Mouse (Mus musculus): ENCODE measurements at regions not wholly inside any gene's neighbourhood (a gene's known extent, or its start where the extent isn't known, plus 50 kb on each side); places are given as distances from the start of the nearest gene placed in this dataset.

GRCm38 (mm10) chr13:31303194-31303593 is 252.7 kb upstream of the Foxq1 start:
- DNase-seq (ENCODE audit: low read depth in 3 of 3, low spot score in 3 of 3) (no peak), ATAC-seq (ENCODE audit: insufficient read depth) (no peak)
- H3K36me3 ChIP-seq (replicated peaks; ENCODE audit: control insufficient read depth, insufficient read depth, low read depth): no peaks in the 10 kb centered on the region
- no peak overlapping the region for H3K9ac ChIP-seq (replicated peaks)
- no peaks in the 10 kb centered on the region for H3K27me3 ChIP-seq (ENCODE audit: control insufficient read depth, insufficient read depth, low read length)
- no peak overlapping the region for H3K4me3 ChIP-seq (ENCODE audit: insufficient read depth in 1 of 2, low read depth in 2 of 2, low read length in 2 of 2)
- H3K4me1 ChIP-seq (replicated peaks; ENCODE audit: control insufficient read depth in 2 of 2, insufficient read depth in 2 of 2, low read length in 1 of 2): no peaks in the 10 kb centered on the region
- no peaks in the 10 kb centered on the region for H3K9me3 ChIP-seq (ENCODE audit: control insufficient read depth, low read length)
- no peak overlapping the region for H3K27ac ChIP-seq
- no peak overlapping the region for H3K4me2 ChIP-seq (ENCODE audit: low read depth)
- TF ChIP-seq EP300 (IDR thresholded peaks at IDR 0.05; ENCODE audit: low read depth) (no peak), CTCF (IDR thresholded peaks at IDR 0.05; ENCODE audit: low read depth) (no peak)
- 53% methylated on average over 5 of the region's 5 CpGs for WGBS (ENCODE audit: insufficient replicate concordance)

DNA sequence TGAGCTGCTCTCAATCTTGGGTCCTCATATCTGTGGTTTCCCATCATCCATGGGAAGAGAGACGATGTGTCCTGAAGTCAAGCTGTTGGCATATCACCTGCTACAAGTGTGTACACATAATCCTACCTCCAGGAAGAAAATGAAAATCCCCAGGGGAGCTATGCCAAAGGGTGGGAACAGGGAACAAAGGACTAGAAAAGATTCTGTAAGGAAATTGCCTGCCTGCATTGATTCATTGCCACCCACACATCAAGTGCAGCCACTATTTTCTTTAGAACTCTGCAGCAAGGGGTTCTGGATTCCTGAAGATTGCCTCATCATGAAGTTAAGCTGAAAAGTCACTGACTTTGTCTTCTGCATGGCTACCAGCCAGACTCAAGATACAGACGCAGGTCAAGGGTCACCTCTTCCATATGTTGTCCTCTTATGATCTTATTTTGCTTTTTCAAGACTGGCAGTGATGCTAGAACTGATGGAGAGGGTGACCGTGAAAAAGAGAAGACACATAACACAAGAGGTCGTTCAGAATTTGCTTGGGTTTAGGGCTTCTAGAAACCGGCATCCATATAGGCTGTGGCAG is 251.6 kb upstream of the Foxq1 start:
- Histone ChIP-seq H3K9ac (replicated peaks) (no peak overlapping the region), H3K27ac (no peak overlapping the region), H3K36me3 (replicated peaks; ENCODE audit: control insufficient read depth, insufficient read depth, low read depth) (no peaks in the 10 kb centered on the region), H3K4me2 (ENCODE audit: low read depth) (no peak overlapping the region), H3K4me3 (ENCODE audit: insufficient read depth in 1 of 2, low read depth in 2 of 2, low read length in 2 of 2) (no peak overlapping the region), H3K4me1 (replicated peaks; ENCODE audit: control insufficient read depth in 2 of 2, insufficient read depth in 2 of 2, low read length in 1 of 2) (peaks cover 0 to 6% of the 10 kb centered on the region in 2 experiments; a peak in 2 of 4 replicates), H3K27me3 (ENCODE audit: control insufficient read depth, insufficient read depth, low read length) (no peaks in the 10 kb centered on the region), H3K9me3 (ENCODE audit: control insufficient read depth, low read length) (no peaks in the 10 kb centered on the region)
- DNase-seq (ENCODE audit: low read depth in 3 of 3, low spot score in 3 of 3): no peak
- no peak for ATAC-seq (ENCODE audit: insufficient read depth)
- WGBS (ENCODE audit: insufficient replicate concordance): 57% methylated on average over 5 of the region's 5 CpGs
- TF ChIP-seq EP300 (IDR thresholded peaks at IDR 0.05; ENCODE audit: low read depth): no peak
- TF ChIP-seq CTCF (IDR thresholded peaks at IDR 0.05; ENCODE audit: low read depth): no peak

DNA sequence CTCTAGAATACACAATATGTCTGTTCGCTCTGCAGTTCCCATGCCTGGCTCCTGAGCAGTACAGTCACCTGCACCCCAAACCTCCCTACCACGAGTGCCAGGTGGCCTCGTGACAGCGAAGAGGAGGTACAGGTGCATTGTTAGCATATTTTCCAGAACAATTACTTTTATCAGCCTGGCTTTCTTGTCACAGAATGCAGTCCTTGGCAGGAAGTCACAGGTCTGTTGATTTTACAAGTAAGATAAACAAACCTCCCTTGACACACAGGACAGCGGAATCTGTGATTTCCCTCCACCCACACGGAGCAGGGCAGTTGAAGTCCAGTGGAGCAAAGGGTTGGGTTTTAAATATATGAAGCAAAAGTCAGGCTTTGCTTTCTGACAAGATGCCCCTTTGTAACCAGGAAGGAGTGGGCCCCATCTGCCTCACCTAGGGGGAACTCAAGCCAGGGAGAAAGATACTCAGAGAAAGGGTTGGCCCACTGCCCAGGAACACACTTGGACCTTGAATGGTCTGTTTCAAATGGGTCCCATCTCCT is 246.8 kb upstream of the Foxq1 start:
- Histone ChIP-seq H3K27ac (no peak overlapping the region), H3K9me3 (ENCODE audit: control insufficient read depth, low read length) (no peaks in the 10 kb centered on the region), H3K4me1 (replicated peaks; ENCODE audit: control insufficient read depth in 2 of 2, insufficient read depth in 2 of 2, low read length in 1 of 2) (peaks cover 0 to 10% of the 10 kb centered on the region in 2 experiments; a peak in 2 of 4 replicates), H3K4me3 (ENCODE audit: insufficient read depth in 1 of 2, low read depth in 2 of 2, low read length in 2 of 2) (no peak overlapping the region), H3K4me2 (ENCODE audit: low read depth) (no peak overlapping the region), H3K27me3 (ENCODE audit: control insufficient read depth, insufficient read depth, low read length) (no peaks in the 10 kb centered on the region), H3K36me3 (replicated peaks; ENCODE audit: control insufficient read depth, insufficient read depth, low read depth) (no peaks in the 10 kb centered on the region), H3K9ac (replicated peaks) (no peak overlapping the region)
- ATAC-seq (ENCODE audit: insufficient read depth) (no peak), DNase-seq (ENCODE audit: low read depth in 3 of 3, low spot score in 3 of 3) (peak in 1 of 3 experiments; percentile 1)
- TF ChIP-seq EP300 (IDR thresholded peaks at IDR 0.05; ENCODE audit: low read depth): no peak
- TF ChIP-seq CTCF (IDR thresholded peaks at IDR 0.05; ENCODE audit: low read depth): no peak
- WGBS (ENCODE audit: insufficient replicate concordance): 29% methylated on average over 6 of the region's 6 CpGs

- ATAC-seq (ENCODE audit: insufficient read depth) (no peak), DNase-seq (ENCODE audit: low read depth in 3 of 3, low spot score in 3 of 3) (no peak)
- Histone ChIP-seq H3K27ac (no peak overlapping the region), H3K36me3 (replicated peaks; ENCODE audit: control insufficient read depth, insufficient read depth, low read depth) (no peaks in the 10 kb centered on the region), H3K27me3 (ENCODE audit: control insufficient read depth, insufficient read depth, low read length) (no peaks in the 10 kb centered on the region), H3K9ac (replicated peaks) (no peak overlapping the region), H3K4me3 (ENCODE audit: insufficient read depth in 1 of 2, low read depth in 2 of 2, low read length in 2 of 2) (no peak overlapping the region), H3K4me2 (ENCODE audit: low read depth) (no peak overlapping the region), H3K4me1 (replicated peaks; ENCODE audit: control insufficient read depth in 2 of 2, insufficient read depth in 2 of 2, low read length in 1 of 2) (peaks cover 0 to 10% of the 10 kb centered on the region in 2 experiments; a peak in 2 of 4 replicates), H3K9me3 (ENCODE audit: control insufficient read depth, low read length) (no peaks in the 10 kb centered on the region)
- 43% methylated on average over 7 of the region's 7 CpGs for WGBS (ENCODE audit: insufficient replicate concordance)
- TF ChIP-seq EP300 (IDR thresholded peaks at IDR 0.05; ENCODE audit: low read depth) (no peak), CTCF (IDR thresholded peaks at IDR 0.05; ENCODE audit: low read depth) (no peak)
Observed at GRCm38 (mm10) chr13:31312772-31313171, 243.2 kb upstream of the Foxq1 start.

GRCm38 (mm10) chr13:31313821-31314220 is 242.1 kb upstream of the Foxq1 start:
- Histone ChIP-seq H3K9ac (replicated peaks) (no peak overlapping the region), H3K9me3 (ENCODE audit: control insufficient read depth, low read length) (no peaks in the 10 kb centered on the region), H3K27ac (no peak overlapping the region), H3K27me3 (ENCODE audit: control insufficient read depth, insufficient read depth, low read length) (no peaks in the 10 kb centered on the region), H3K4me3 (ENCODE audit: insufficient read depth in 1 of 2, low read depth in 2 of 2, low read length in 2 of 2) (no peak overlapping the region), H3K4me1 (replicated peaks; ENCODE audit: control insufficient read depth in 2 of 2, insufficient read depth in 2 of 2, low read length in 1 of 2) (peaks cover 0 to 7% of the 10 kb centered on the region in 2 experiments; a peak in 2 of 4 replicates), H3K4me2 (ENCODE audit: low read depth) (no peak overlapping the region), H3K36me3 (replicated peaks; ENCODE audit: control insufficient read depth, insufficient read depth, low read depth) (no peaks in the 10 kb centered on the region)
- DNase-seq (ENCODE audit: low read depth in 3 of 3, low spot score in 3 of 3): no peak
- no peak for ATAC-seq (ENCODE audit: insufficient read depth)
- 16% methylated on average over 5 of the region's 5 CpGs for WGBS (ENCODE audit: insufficient replicate concordance)
- no peak for TF ChIP-seq CTCF (IDR thresholded peaks at IDR 0.05; ENCODE audit: low read depth)
- no peak for TF ChIP-seq EP300 (IDR thresholded peaks at IDR 0.05; ENCODE audit: low read depth)
